Mouse (Mus musculus) c-Kit-positive CD71-positive TER-119-positive erythroid progenitor cells, embryonic 14.5 days (primary cell): Measurements from ENCODE around the gene Cacng8.

Experiments
- DNase-seq: peaks from one replicate; pipeline ENCODE4 v3.0.0-alpha.2; 2013; ENCODE audit warnings: low spot score

Gene Cacng8

DNA sequence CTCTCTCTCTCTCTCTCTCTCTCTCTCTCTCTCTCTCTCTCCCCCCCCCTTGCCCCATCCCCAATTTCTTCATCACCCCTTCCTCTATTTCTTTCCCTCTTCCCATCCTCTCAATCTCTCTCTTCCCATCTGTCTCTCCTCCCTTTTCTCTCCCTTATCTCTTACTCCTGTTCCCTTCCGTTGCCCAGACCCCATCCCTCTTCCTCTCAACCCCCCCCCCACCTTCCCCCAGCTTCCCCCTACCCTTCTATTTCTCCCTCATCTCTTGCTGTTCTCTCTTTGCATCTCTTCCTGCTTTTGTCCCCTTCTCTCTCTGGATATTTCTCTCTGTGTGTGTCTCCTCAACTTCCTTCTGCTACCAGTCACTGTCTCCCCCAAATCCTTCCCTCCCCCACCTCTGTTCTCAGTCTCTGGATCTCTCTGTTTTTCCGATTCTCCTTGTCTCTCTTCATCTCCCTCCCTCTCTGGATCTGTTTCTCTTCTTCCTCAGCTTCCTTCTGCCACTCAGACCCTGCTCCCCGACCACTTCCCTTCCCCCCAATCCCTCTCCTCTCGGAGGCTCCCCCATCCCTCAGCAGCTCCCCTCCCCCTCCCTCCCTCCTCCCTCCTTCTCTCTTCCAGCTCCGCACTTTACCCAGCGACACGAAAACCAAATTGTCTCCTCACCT, at the start of gene Cacng8:
Cacng8 (plus strand) TSS at position 271 of the 668 bp plus-strand sequence.
- no peak for DNase-seq

DNA sequence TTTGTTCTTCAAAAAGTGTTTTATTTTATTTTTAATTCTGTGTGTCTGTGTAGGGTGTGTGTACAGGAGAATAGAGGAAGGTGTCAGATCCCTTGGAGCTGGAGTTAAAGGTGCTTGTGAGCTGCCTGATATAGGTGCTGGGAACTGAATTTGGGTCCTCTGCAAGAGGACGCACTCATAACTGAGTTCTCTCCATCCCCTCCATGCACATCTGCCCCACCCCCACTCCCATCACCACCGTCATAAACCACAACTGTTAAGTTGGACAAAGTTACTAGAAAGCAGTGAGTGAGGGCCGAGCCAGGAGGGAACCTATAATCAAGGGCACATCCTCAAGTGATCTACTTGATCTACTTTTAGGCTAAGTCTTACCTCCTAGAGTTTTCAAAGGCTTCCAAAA, 46.6 kb upstream of the Cacng8 start:
- DNase-seq = no peak

DNA sequence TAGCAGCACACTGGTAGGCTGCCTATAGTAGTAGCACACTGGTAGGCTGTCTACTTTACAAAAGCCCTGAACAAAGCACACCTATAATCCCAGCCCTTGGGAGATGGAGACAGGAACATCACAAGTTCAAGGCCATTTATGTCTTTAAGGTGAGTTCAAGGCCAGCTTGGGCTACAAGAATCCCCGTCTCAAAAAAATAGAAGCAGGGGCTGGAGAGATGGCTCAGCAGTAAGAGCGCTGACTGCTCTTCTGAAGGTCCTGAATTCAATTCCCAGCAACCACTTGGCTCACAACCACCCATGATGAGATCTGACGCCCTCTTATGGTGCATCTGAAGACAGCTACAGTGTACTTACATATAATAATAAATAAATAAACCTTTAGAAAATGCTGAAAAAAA, 45.2 kb upstream of the Cacng8 start:
- DNase-seq = no peak

DNA sequence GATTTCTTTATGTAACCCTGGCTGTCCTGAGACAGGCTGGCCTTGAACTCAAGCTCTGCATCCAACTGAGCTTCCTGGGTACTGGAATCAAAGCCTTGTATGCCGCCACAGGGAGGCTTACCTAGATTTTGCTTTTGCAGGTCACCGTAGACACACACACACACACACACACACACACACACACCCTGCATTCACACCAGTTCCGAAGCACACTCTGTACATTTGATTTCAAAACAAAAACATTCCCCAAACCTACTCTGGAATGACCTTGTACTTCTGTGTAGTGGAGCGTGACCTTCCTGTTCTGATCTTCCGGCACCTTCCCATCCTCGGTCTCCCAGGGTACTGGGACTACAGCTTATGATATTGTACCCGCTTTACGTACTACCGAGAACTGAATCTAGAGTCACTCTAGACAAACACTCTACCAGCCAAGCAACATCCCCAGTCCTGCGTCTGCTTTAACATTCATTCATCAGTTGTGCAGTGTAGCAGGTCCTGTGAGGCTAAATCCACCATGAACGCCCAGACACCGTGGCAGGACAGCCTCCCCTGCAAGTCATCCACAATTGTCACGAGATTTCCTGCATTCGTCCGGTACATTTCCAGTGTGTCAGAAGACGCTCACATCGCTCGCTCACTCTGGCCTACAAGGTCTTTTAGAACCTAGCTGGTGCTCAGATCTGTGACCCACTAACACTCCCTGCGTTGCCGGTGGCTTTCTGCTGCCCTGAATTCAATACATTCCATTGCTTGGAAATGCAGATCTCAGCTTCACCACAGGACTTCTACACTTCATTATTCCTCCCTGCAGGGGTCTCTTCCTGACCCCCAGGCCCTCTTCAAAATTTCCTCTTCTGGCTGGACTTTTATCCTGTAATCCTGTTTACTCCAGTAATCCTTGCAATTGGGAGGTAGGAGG, 42.9 kb upstream of the Cacng8 start:
- DNase-seq = no peak

DNA sequence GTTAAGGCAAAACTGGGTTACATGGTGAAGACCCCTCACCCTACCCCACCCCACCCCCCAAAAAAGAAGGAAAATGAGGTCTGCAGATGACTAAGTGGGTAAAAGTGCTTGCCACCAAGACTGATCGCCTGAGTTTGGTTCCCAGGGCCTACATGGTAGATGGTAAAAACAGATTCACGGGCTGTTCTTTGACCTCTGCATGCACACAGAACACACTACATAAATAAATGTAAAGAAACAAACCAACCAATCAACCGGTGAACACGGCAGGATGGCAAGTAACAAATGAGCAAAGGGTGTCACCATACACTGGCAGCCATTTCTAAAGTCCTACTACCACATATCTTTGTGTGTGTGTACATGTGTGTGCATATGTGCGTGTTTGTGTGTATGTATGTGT, 42.2 kb upstream of the Cacng8 start:
- DNase-seq = no peak

GRCm38 (mm10) chr7:3349775-3350174, 40.7 kb upstream of the Cacng8 start:
- DNase-seq = no peak

DNA sequence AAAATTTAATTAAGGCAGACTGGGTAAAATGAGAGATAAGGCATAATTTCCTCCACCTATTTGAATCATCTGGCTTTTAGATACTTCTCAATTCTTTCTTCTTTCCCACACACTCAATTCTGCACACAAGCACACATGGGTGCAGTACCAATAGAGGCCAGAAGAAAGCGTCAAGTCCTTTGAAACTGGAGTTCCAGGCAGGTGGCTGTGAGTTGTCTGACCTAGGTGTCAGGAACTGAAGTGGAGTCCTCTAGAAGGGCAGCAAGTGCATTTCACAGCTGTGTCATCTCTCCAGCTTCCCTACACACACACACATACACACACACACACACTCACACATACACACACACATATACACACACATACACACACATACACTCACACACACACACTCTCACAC, 38.9 kb upstream of the Cacng8 start:
- no peak for DNase-seq

GRCm38 (mm10) chr7:3354850-3355249, 35.6 kb upstream of the Cacng8 start:
- no peak for DNase-seq

GRCm38 (mm10) chr7:3360678-3361077, 29.8 kb upstream of the Cacng8 start:
- no peak for DNase-seq

DNA sequence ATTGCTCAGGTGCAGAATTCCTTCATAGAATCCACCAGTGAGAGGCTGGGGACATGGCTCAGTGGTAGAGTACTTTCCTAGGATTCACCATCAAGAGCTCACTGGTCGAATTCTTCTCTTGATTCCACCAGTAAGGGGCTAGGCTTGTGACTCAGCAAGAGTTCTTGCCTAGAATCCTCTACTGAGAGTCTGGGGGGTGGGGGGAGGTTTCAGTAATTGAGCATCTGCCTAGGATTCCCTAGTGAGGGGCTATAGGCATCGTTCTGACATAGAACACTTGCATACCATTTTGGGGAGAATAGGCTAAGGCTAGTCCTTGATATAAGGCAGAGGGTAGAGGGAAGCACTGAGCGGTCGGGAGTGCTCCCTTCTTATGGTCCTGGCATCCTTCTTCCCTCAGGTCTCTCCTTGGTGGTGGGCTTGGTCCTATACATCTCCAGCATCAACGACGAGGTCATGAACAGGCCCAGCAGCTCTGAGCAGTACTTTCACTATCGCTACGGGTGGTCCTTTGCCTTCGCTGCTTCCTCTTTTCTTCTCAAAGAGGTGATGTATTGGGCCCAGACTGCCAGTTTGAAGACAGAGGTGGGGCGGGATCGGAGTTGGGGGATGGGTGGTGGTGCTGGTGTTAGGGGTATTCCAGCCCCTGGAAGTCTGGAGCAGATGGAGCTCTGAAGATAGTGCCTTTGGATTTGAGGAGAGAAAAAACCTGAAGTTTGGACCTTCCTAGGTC, 24.8 kb upstream of the Cacng8 start:
- DNase-seq = no peak

DNA sequence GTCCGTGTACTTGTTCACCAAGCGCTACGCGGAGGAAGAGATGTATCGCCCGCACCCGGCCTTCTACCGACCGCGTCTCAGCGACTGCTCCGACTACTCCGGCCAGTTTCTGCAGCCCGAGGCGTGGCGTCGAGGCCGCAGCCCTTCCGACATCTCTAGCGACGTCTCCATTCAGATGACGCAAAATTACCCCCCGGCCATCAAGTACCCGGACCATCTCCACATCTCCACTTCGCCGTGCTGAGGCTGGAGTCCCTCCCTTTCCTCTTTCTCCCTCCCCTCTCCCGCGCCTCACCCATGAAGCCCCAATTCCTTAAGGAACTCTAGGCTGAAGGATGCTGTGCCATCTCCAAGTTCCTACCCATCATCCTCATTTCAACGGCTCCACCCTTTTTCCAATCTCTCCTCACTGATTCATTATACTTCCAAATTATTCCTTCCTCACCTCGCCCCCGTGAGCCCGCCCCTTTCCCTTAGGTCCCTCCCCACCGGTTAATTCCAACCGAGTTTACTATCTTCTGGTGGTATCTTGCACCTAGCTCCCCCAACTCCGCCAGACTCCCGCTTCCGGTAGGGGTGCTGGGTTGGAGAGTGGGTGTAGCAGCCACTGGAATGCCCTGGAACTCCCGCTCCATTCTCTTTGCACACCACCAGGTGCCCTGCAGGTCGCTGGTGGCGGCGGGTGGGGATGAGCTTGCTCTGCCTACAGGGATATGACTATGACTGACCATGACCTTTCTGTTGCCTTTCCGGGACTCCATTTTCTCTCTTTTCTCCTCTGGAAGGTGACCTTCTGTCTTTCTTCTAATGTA, 23.6 kb upstream of the Cacng8 start:
- DNase-seq = no peak

GRCm38 (mm10) chr7:3367569-3367968, 22.9 kb upstream of the Cacng8 start:
- no peak for DNase-seq

DNA sequence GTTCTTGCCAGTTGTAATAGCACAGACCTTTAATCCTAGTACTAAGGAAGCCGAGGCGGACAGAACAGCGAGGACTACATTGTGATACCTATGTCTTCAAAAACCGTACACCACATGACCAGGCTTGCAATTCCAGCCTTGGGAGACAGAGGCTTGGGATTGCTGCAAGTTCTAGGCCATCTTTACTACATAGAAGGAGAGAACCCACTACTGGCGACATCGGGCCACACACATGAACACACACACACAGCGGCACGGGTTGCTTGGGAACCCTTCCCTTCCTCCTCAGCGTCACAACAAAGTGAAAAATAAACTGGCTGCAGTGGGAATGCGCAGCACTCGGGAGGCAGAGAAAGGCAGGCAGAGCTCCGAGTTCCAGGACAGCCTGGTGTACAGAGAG, 22.2 kb upstream of the Cacng8 start:
- no peak for DNase-seq

GRCm38 (mm10) chr7:3369189-3369588, 21.3 kb upstream of the Cacng8 start:
- no peak for DNase-seq

GRCm38 (mm10) chr7:3370407-3370806, 20.1 kb upstream of the Cacng8 start:
- no peak for DNase-seq

DNA sequence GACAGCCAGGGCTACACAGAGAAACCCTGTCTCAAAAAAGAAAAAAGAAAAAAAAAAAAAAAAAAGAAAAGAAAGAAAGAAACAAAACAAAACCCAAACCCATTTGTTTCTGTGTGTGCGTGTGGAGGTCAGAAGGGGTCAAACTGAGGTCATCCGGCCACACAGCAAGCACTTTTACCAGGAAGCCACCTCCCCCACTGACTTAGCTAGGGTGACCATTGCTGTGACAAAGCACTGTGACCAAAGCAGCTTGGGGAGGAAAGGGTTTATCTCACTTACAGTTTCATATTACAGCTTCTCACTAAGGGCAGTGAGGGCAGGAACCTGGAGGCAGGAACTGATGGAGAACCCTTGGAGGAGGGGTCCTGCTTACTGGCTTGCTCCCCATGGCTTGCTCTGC, 18.1 kb upstream of the Cacng8 start:
- DNase-seq = no peak

DNA sequence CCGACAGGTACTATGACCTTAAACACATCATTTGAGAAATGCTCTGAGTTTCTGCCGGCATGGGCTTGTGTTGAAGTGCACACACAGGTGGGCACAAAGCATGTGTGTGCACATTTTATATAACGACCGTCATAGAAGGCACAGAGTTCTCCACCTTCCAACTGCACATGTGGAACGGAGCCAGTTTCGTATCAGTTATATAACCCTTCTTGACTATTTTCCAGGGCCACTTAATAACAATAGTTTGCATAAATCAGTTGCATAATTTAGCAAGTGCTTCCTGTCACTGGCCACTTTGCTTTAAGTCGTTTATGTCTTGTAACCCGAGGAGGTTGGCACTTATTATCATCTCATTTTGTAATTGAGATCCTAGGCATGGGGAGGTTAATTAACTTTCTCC, 16.7 kb upstream of the Cacng8 start:
- DNase-seq = no peak

DNA sequence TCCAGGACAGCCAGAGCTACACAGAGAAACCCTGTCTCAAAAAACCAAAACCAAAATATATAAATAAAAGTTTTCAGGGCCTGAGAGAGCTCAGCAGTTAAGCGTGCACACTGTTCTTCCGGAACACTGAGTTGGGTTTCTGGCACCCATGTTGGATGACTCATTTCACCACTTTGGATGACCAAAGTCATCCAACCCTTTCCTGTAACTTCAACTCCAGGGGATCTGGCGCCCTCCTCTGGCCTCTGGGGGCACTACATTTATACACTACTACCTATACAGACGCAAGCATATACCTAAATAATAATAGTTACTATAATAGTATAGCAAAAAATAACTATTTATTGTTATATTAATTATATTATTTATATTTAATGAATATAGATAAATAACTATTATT, 13.7 kb upstream of the Cacng8 start:
- DNase-seq = peak; percentile 4

GRCm38 (mm10) chr7:3382123-3382522, 8.4 kb upstream of the Cacng8 start:
- no peak for DNase-seq

DNA sequence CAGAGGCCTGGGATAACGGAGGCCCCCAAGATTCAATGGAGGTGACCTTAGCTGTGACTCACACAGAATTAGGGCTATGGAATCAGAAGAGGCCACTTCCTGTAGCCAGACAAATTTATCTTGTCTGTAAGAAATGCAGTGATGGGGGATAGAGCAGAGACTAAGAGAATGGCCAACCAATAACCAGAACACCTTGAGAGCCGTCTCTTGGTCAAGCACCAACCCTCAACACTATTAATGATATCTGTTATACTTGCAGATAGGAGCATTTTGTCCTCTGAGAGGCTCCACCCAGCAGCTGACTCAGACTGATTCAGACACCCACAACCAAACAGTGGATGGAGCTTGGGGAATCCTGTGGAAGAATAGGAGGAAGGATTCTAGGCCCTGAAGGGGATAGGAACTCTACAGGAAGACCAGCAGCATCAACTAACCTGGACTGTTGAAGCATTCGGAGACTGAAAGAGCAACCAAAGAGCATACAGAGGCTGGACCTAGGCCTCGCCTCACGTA, 5.6 kb upstream of the Cacng8 start:
- DNase-seq = no peak

GRCm38 (mm10) chr7:3386036-3386730, 4.3 kb upstream of the Cacng8 start:
- no peak for DNase-seq
